Mouse (Mus musculus) lung, adult 2 months (tissue): Measurements from ENCODE around the gene Teddm2. TPM values are rescaled to one million over a fixed set of nuclear protein-coding genes. Genes with fewer than 3 reads are reported as not detected.

Source experiments
- DNase-seq: peaks from one replicate; pipeline ENCODE4 v3.0.0; 2022
- H3K4me1 ChIP-seq: fragments of 200-500 bp; 2 replicates; pipeline ENCODE4 v1.6.1; 2011; ENCODE audit warnings: low read length; ENCODE audit not compliant: control insufficient read depth, insufficient read depth
- H3K4me3 ChIP-seq: fragments of 200-500 bp; replicated peaks from 2 replicates; pipeline ENCODE3; 2011; ENCODE audit warnings: low read depth, mild to moderate bottlenecking, control low read depth, low read length; ENCODE audit errors: extremely low read depth
- CTCF ChIP-seq: fragments of 200-500 bp; IDR thresholded peaks from 2 replicates; pipeline ENCODE4 v1.5.1; 2011; ENCODE audit warnings: mild to moderate bottlenecking, low read length, control low read depth; ENCODE audit not compliant: insufficient read depth
- POLR2A ChIP-seq: fragments of 200-500 bp; IDR thresholded peaks from 2 replicates; pipeline ENCODE4 v1.6.1; 2011; ENCODE audit warnings: low read depth, mild to moderate bottlenecking, control low read depth, low read length, borderline replicate concordance; ENCODE audit errors: extremely low read depth
- WGBS: fragments of 180-500 bp; shearing (Covaris S2); methylation state at CpG from one replicate; pipeline ENCODE4 v1.1.7; 2018; 5-methylcytosine and 5-hydroxymethylcytosine counted together
- polyA plus RNA-seq: library from polyadenylated mRNA; depleted of rRNA; stranded (reverse); fragments of >200 nt; gene quantifications from 2 replicates; pipeline ENCODE4 v1.2.3, GENCODE M21; 2012; rRNA removed

Gene Teddm2
- 0.43 and 0.44 TPM in 2 replicates for polyA plus RNA-seq

GRCm38 (mm10) chr1:153899731-153900380 is at the start of gene Teddm2, which contains the start of gene Glul:
Teddm2 (minus strand) TSS chr1:153900228.
Glul (plus strand) TSS chr1:153899944.
- under 1% methylated on average over 51 of the region's 51 CpGs for WGBS
- peak; percentile 96 for DNase-seq
- TF ChIP-seq CTCF (no peak), POLR2A (peak; percentile 100)
- Histone ChIP-seq H3K4me3 (peak within 1 kb of the TSS; percentile 99), H3K4me1 (peaks cover 5% of the 10 kb centered on the region)

- no peak overlapping the region for H3K4me3 ChIP-seq
- no peak for DNase-seq
- TF ChIP-seq CTCF (no peak), POLR2A (no peak)
- WGBS: 89% methylated on average over 6 of the region's 6 CpGs
- no peaks in the 10 kb centered on the region for H3K4me1 ChIP-seq
Observed at GRCm38 (mm10) chr1:153947837-153948236, 47.8 kb upstream of the Teddm2 start.

GRCm38 (mm10) chr1:153946971-153947370 is 46.9 kb upstream of the Teddm2 start:
- WGBS: 53% methylated on average over 7 of the region's 7 CpGs

GRCm38 (mm10) chr1:153945181-153945580 is 45.2 kb upstream of the Teddm2 start:
- H3K4me3 ChIP-seq: no peak overlapping the region
- no peak for TF ChIP-seq CTCF
- TF ChIP-seq POLR2A: no peak
- 69% methylated on average over 5 of the region's 5 CpGs for WGBS
- H3K4me1 ChIP-seq: no peaks in the 10 kb centered on the region
- no peak for DNase-seq

More at GRCm38 (mm10) chr1:153946971-153947370, 46.9 kb upstream of the Teddm2 start:
- no peak for TF ChIP-seq POLR2A
- no peak for TF ChIP-seq CTCF
- Histone ChIP-seq H3K4me3 (no peak overlapping the region), H3K4me1 (no peaks in the 10 kb centered on the region)
- DNase-seq: no peak

- no peak overlapping the region for H3K4me3 ChIP-seq
- WGBS: 86% methylated on average over 2 of the region's 2 CpGs
- DNase-seq: no peak
- TF ChIP-seq POLR2A: no peak
- H3K4me1 ChIP-seq: no peaks in the 10 kb centered on the region
Observed at GRCm38 (mm10) chr1:153940986-153941385, 41.0 kb upstream of the Teddm2 start.

GRCm38 (mm10) chr1:153937025-153937424 is 37.0 kb upstream of the Teddm2 start:
- no peak for DNase-seq
- TF ChIP-seq CTCF (no peak), POLR2A (no peak)
- no peak overlapping the region for H3K4me3 ChIP-seq
- H3K4me1 ChIP-seq: no peaks in the 10 kb centered on the region
- WGBS: 90% methylated on average over 2 of the region's 2 CpGs

GRCm38 (mm10) chr1:153935844-153936380 is 35.9 kb upstream of the Teddm2 start:
- TF ChIP-seq CTCF (no peak), POLR2A (no peak)
- no peak for DNase-seq
- Histone ChIP-seq H3K4me3 (no peak overlapping the region), H3K4me1 (no peaks in the 10 kb centered on the region)
- WGBS: 74% methylated on average over 12 of the region's 12 CpGs

- TF ChIP-seq CTCF: no peak
- no peak for TF ChIP-seq POLR2A
- no peaks in the 10 kb centered on the region for H3K4me1 ChIP-seq
- no peak for DNase-seq
- H3K4me3 ChIP-seq: no peak overlapping the region
- WGBS: 52% methylated on average over 1 of the region's 1 CpGs
Observed at GRCm38 (mm10) chr1:153933772-153934171, 33.7 kb upstream of the Teddm2 start.

GRCm38 (mm10) chr1:153930431-153930830 is 30.4 kb upstream of the Teddm2 start:
- TF ChIP-seq CTCF (no peak), POLR2A (no peak)
- 84% methylated on average over 2 of the region's 2 CpGs for WGBS

More at GRCm38 (mm10) chr1:153930431-153930830, 30.4 kb upstream of the Teddm2 start:
- DNase-seq: no peak
- Histone ChIP-seq H3K4me3 (no peak overlapping the region), H3K4me1 (no peaks in the 10 kb centered on the region)
